Mouse (Mus musculus): ENCODE results near the gene Brap. TPM values are rescaled to one million over a fixed set of nuclear protein-coding genes. Genes with fewer than 3 reads are reported as not detected.
"Not testable (repeated sequence)": the region's sequence is repeated elsewhere in the genome, so short reads cannot be mapped to it uniquely, and the experiment has no call there.

Gene Brap
- polyA plus RNA-seq, 1 experiment from 2014 or later, result 41.5 TPM

- Histone ChIP-seq H3K27me3 (ENCODE audit: control insufficient read depth, insufficient read depth, low read length) (no peaks in the 10 kb centered on the region), H3K27ac (no peak overlapping the region), H3K9ac (no peak overlapping the region), H3K4me1 (replicated peaks; ENCODE audit: control insufficient read depth, insufficient read depth, low read length) (no peaks in the 10 kb centered on the region), H3K4me3 (replicated peaks; ENCODE audit: low read length) (no peak overlapping the region), H3K9me3 (ENCODE audit: control insufficient read depth, low read length) (no peaks in the 10 kb centered on the region), H3K36me3 (replicated peaks; ENCODE audit: control insufficient read depth, insufficient read depth) (no peaks in the 10 kb centered on the region), H3K4me2 (replicated peaks) (no peak overlapping the region)
- WGBS, result 93% methylated on average over 5 of the region's 5 CpGs
- ATAC-seq (ENCODE audit: low FRiP score) (no peak), DNase-seq (ENCODE audit: low spot score) (no peak)
Observed at GRCm38 (mm10) chr5:121634668-121635067, 25.7 kb upstream of the Brap start.

DNA sequence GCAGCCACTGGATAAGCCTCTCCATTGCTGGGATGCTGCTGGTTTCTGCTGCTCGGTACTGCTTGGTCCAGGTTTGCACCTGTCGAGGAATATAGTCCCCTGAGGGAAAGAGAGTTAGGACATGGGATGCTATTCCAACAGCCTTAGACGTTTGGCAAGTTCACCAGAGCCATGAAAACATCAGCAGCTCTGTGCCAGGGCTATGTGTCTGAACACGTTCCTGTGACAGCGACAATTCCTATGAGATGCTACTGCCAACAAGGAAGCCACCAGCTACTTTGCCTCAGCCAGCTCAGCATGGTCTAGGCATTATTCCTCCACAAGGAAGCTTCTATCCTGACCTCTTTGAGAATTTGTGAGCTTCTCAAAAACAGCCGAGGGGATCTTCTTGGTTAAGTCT is 23.1 kb upstream of the Brap start:
- Histone ChIP-seq H3K4me1 (replicated peaks; ENCODE audit: control insufficient read depth, insufficient read depth, low read length) (no peaks in the 10 kb centered on the region), H3K9ac (no peak overlapping the region), H3K9me3 (ENCODE audit: control insufficient read depth, low read length) (no peaks in the 10 kb centered on the region), H3K4me2 (replicated peaks) (no peak overlapping the region), H3K27me3 (ENCODE audit: control insufficient read depth, insufficient read depth, low read length) (no peaks in the 10 kb centered on the region), H3K27ac (no peak overlapping the region), H3K36me3 (replicated peaks; ENCODE audit: control insufficient read depth, insufficient read depth) (no peaks in the 10 kb centered on the region), H3K4me3 (replicated peaks; ENCODE audit: low read length) (no peak overlapping the region)
- DNase-seq (ENCODE audit: low spot score) (no peak), ATAC-seq (ENCODE audit: low FRiP score) (no peak)
- WGBS, result 85% methylated on average over 6 of the region's 6 CpGs

DNA sequence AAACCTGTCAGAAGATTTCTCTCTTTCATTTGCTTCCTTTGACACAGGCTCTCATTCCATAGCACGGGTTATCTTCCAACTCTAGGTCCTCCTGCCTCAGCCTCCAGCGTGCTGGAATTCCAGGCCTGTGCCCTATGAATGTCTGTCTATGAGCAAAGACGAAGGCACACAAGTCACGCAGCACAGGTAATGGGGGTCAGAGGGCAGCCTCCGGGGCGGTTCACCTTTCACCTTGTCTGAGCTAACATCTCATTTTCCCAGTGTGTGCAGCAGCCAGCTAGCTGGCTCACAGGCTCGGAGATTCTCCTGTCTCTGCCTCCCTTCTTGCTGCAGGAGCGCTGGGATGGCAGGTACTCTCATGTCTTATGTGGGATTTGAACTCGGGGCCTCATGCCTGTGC is 20.8 kb upstream of the Brap start:
- H3K9me3 ChIP-seq (ENCODE audit: control insufficient read depth, low read length), result no peaks in the 10 kb centered on the region
- 94% methylated on average over 9 of the region's 9 CpGs for WGBS
- H3K27ac ChIP-seq, result no peak overlapping the region
- H3K9ac ChIP-seq, result no peak overlapping the region
- H3K4me1 ChIP-seq (replicated peaks; ENCODE audit: control insufficient read depth, insufficient read depth, low read length), result no peaks in the 10 kb centered on the region
- no peaks in the 10 kb centered on the region for H3K27me3 ChIP-seq (ENCODE audit: control insufficient read depth, insufficient read depth, low read length)
- H3K4me3 ChIP-seq (replicated peaks; ENCODE audit: low read length), result no peak overlapping the region
- DNase-seq (ENCODE audit: low spot score) (no peak), ATAC-seq (ENCODE audit: low FRiP score) (no peak)
- H3K36me3 ChIP-seq (replicated peaks; ENCODE audit: control insufficient read depth, insufficient read depth), result no peaks in the 10 kb centered on the region
- no peak overlapping the region for H3K4me2 ChIP-seq (replicated peaks)

- H3K27me3 ChIP-seq (ENCODE audit: control insufficient read depth, insufficient read depth, low read length), result no peaks in the 10 kb centered on the region
- no peak overlapping the region for H3K4me2 ChIP-seq (replicated peaks)
- 81% methylated on average over 7 of the region's 7 CpGs for WGBS
- no peaks in the 10 kb centered on the region for H3K4me1 ChIP-seq (replicated peaks; ENCODE audit: control insufficient read depth, insufficient read depth, low read length)
- no peak for ATAC-seq (ENCODE audit: low FRiP score)
- H3K9ac ChIP-seq, result no peak overlapping the region
- DNase-seq (ENCODE audit: low spot score), result no peak
- H3K9me3 ChIP-seq (ENCODE audit: control insufficient read depth, low read length), result no peaks in the 10 kb centered on the region
- H3K27ac ChIP-seq, result no peak overlapping the region
- H3K4me3 ChIP-seq (replicated peaks; ENCODE audit: low read length), result no peak overlapping the region
- no peaks in the 10 kb centered on the region for H3K36me3 ChIP-seq (replicated peaks; ENCODE audit: control insufficient read depth, insufficient read depth)
Observed at GRCm38 (mm10) chr5:121649134-121649533, 11.2 kb upstream of the Brap start.

GRCm38 (mm10) chr5:121654526-121654925 is 5.8 kb upstream of the Brap start:
- Histone ChIP-seq H3K9ac (no peak overlapping the region), H3K9me3 (ENCODE audit: control insufficient read depth, low read length) (no peaks in the 10 kb centered on the region), H3K4me3 (replicated peaks; ENCODE audit: low read length) (no peak overlapping the region), H3K27ac (no peak overlapping the region), H3K27me3 (ENCODE audit: control insufficient read depth, insufficient read depth, low read length) (no peaks in the 10 kb centered on the region), H3K4me1 (replicated peaks; ENCODE audit: control insufficient read depth, insufficient read depth, low read length) (peaks cover under 1% of the 10 kb centered on the region; the same call in 1 of the 2 replicates), H3K36me3 (replicated peaks; ENCODE audit: control insufficient read depth, insufficient read depth) (no peaks in the 10 kb centered on the region), H3K4me2 (replicated peaks) (no peak overlapping the region)
- 87% methylated on average over 4 of the region's 4 CpGs for WGBS
- ATAC-seq (ENCODE audit: low FRiP score), result no peak
- DNase-seq (ENCODE audit: low spot score), result no peak

GRCm38 (mm10) chr5:121656866-121657265 is 3.5 kb upstream of the Brap start:
- not testable (repeated sequence) for H3K9ac ChIP-seq; H3K27me3 ChIP-seq (ENCODE audit: control insufficient read depth, insufficient read depth, low read length); H3K9me3 ChIP-seq (ENCODE audit: control insufficient read depth, low read length); DNase-seq (ENCODE audit: low spot score); H3K27ac ChIP-seq; H3K4me3 ChIP-seq (replicated peaks; ENCODE audit: low read length); ATAC-seq (ENCODE audit: low FRiP score); H3K4me2 ChIP-seq (replicated peaks); H3K36me3 ChIP-seq (replicated peaks; ENCODE audit: control insufficient read depth, insufficient read depth)
- WGBS, result 80% methylated on average over 6 of the region's 6 CpGs
- peaks cover 17% of the 10 kb centered on the region for H3K4me1 ChIP-seq (replicated peaks; ENCODE audit: control insufficient read depth, insufficient read depth, low read length)

GRCm38 (mm10) chr5:121657656-121658055 is 2.7 kb upstream of the Brap start:
- WGBS, result 85% methylated on average over 6 of the region's 6 CpGs
- not testable (repeated sequence) for H3K36me3 ChIP-seq (replicated peaks; ENCODE audit: control insufficient read depth, insufficient read depth); H3K9ac ChIP-seq; H3K4me2 ChIP-seq (replicated peaks); ATAC-seq (ENCODE audit: low FRiP score); H3K9me3 ChIP-seq (ENCODE audit: control insufficient read depth, low read length); H3K4me3 ChIP-seq (replicated peaks; ENCODE audit: low read length); DNase-seq (ENCODE audit: low spot score); H3K27ac ChIP-seq; H3K27me3 ChIP-seq (ENCODE audit: control insufficient read depth, insufficient read depth, low read length)
- peaks cover 21% of the 10 kb centered on the region for H3K4me1 ChIP-seq (replicated peaks; ENCODE audit: control insufficient read depth, insufficient read depth, low read length)

DNA sequence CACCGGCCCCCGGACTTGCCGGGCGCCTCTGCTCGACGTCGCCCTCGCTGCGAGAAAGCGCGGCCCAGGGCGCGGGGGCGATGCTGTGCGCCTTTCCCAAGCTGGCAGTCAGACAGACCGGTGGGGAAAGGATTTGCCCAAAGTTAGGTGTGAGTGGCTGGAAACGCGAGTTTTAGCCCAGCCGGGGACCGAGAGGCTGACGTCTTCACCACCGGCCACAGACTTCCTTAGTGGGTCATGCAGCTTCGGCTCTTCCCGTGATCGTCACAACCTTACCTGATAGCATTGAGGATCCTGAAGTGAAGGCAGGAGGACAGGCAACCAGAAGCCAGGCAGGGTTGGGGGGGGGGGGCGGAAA is 513 bp downstream of the Brap start:
- Histone ChIP-seq H3K4me2 (replicated peaks) (peak overlapping the region; percentile 76), H3K36me3 (replicated peaks; ENCODE audit: control insufficient read depth, insufficient read depth) (peaks cover 33% of the 10 kb centered on the region), H3K27me3 (ENCODE audit: control insufficient read depth, insufficient read depth, low read length) (no peaks in the 10 kb centered on the region), H3K4me3 (replicated peaks; ENCODE audit: low read length) (peak overlapping the region; percentile 98), H3K9ac (peak overlapping the region; percentile 95), H3K9me3 (ENCODE audit: control insufficient read depth, low read length) (no peaks in the 10 kb centered on the region), H3K27ac (peak overlapping the region; percentile 73), H3K4me1 (replicated peaks; ENCODE audit: control insufficient read depth, insufficient read depth, low read length) (peaks cover 21% of the 10 kb centered on the region)
- no peak for DNase-seq (ENCODE audit: low spot score)
- no peak; the same call in 1 of the 2 replicates for ATAC-seq (ENCODE audit: low FRiP score)
- WGBS, result under 1% methylated on average over 26 of the region's 26 CpGs

- DNase-seq (ENCODE audit: low spot score) (no peak), ATAC-seq (ENCODE audit: low FRiP score) (no peak)
- Histone ChIP-seq H3K4me2 (replicated peaks) (peak overlapping the region; percentile 76), H3K27ac (no peak overlapping the region), H3K27me3 (ENCODE audit: control insufficient read depth, insufficient read depth, low read length) (no peaks in the 10 kb centered on the region), H3K9me3 (ENCODE audit: control insufficient read depth, low read length) (no peaks in the 10 kb centered on the region), H3K4me3 (replicated peaks; ENCODE audit: low read length) (peak overlapping the region; percentile 98), H3K4me1 (replicated peaks; ENCODE audit: control insufficient read depth, insufficient read depth, low read length) (peaks cover 21% of the 10 kb centered on the region), H3K36me3 (replicated peaks; ENCODE audit: control insufficient read depth, insufficient read depth) (peaks cover 39% of the 10 kb centered on the region), H3K9ac (peak overlapping the region; percentile 95)
- 88% methylated on average over 5 of the region's 5 CpGs for WGBS
Observed at GRCm38 (mm10) chr5:121661494-121661893, 1.1 kb downstream of the Brap start.

DNA sequence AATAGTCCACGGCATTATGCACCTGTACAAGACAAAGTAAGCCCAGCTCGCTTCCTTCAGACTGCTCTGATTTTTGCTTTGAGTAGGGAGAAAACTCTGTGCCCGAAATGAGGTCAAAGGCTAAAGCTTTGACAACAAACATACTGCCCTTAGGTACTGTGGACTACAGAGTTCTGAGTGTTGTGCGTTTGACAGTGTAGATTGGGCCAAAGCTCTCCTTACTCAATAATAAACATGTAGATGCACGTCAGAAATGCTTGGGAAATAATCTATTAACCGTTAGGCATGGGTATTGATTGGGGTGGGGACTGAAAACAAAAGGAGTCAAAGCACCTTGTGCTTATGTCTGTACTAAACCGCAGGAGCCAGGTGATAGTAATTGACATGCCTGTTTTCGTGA is 3.1 kb downstream of the Brap start:
- 93% methylated on average over 8 of the region's 8 CpGs for WGBS
- Histone ChIP-seq H3K9me3 (ENCODE audit: control insufficient read depth, low read length) (no peaks in the 10 kb centered on the region), H3K27ac (no peak overlapping the region), H3K9ac (no peak overlapping the region), H3K4me1 (replicated peaks; ENCODE audit: control insufficient read depth, insufficient read depth, low read length) (peaks cover 21% of the 10 kb centered on the region), H3K36me3 (replicated peaks; ENCODE audit: control insufficient read depth, insufficient read depth) (peaks cover 56% of the 10 kb centered on the region), H3K4me2 (replicated peaks) (no peak overlapping the region), H3K27me3 (ENCODE audit: control insufficient read depth, insufficient read depth, low read length) (no peaks in the 10 kb centered on the region), H3K4me3 (replicated peaks; ENCODE audit: low read length) (no peak overlapping the region)
- DNase-seq (ENCODE audit: low spot score) (no peak), ATAC-seq (ENCODE audit: low FRiP score) (no peak)
